Mouse (Mus musculus) embryo, embryonic 11 days (tissue): ENCODE results near the gene Txn2.

Source experiments
- DNase-seq: peaks from one replicate; pipeline ENCODE4 v3.0.0-alpha.2; 2015

Gene Txn2

GRCm38 (mm10) chr15:77933770-77934169, 5.0 kb upstream of the Txn2 start:
- DNase-seq, result peak; percentile 97

- DNase-seq, result no peak
These were observed 4.4 kb upstream of the Txn2 start for GRCm38 (mm10) chr15:77933222-77933621.

GRCm38 (mm10) chr15:77931689-77932016, 2.8 kb upstream of the Txn2 start:
- DNase-seq, result no peak

- DNase-seq, result no peak
These were observed 2.3 kb upstream of the Txn2 start for GRCm38 (mm10) chr15:77930986-77931688.

- no peak for DNase-seq
These were observed 998 bp upstream of the Txn2 start for GRCm38 (mm10) chr15:77929804-77930203.

- no peak for DNase-seq
These were observed 715 bp downstream of the Txn2 start for GRCm38 (mm10) chr15:77928091-77928490.

GRCm38 (mm10) chr15:77926921-77927320, 1.9 kb downstream of the Txn2 start:
- no peak for DNase-seq

GRCm38 (mm10) chr15:77925195-77925594, 3.6 kb downstream of the Txn2 start:
- DNase-seq, result no peak

- DNase-seq, result peak; percentile 22
These were observed 5.4 kb downstream of the Txn2 start for GRCm38 (mm10) chr15:77923267-77924035.

- DNase-seq, result no peak
These were observed 6.1 kb downstream of the Txn2 start for GRCm38 (mm10) chr15:77922710-77923109.

GRCm38 (mm10) chr15:77921636-77922035, 7.2 kb downstream of the Txn2 start:
- no peak for DNase-seq

- DNase-seq, result peak; percentile 28
These were observed 8.0 kb downstream of the Txn2 start for GRCm38 (mm10) chr15:77920511-77921462.

- DNase-seq, result no peak
These were observed 9.4 kb downstream of the Txn2 start for GRCm38 (mm10) chr15:77919441-77919840.

- peak; percentile 90 for DNase-seq
These were observed 11.8 kb downstream of the Txn2 start for GRCm38 (mm10) chr15:77916851-77917544.

GRCm38 (mm10) chr15:77915287-77915686, 13.5 kb downstream of the Txn2 start:
- DNase-seq, result no peak

GRCm38 (mm10) chr15:77914507-77914906, 14.3 kb downstream of the Txn2 start:
- DNase-seq, result no peak

- DNase-seq, result no peak
These were observed 15.8 kb downstream of the Txn2 start for GRCm38 (mm10) chr15:77913054-77913453.

GRCm38 (mm10) chr15:77912585-77912984, 16.2 kb downstream of the Txn2 start:
- DNase-seq, result no peak

GRCm38 (mm10) chr15:77912048-77912447, 16.8 kb downstream of the Txn2 start:
- no peak for DNase-seq

- no peak for DNase-seq
These were observed 17.7 kb downstream of the Txn2 start for GRCm38 (mm10) chr15:77911065-77911464.

- no peak for DNase-seq
These were observed 20.9 kb downstream of the Txn2 start for GRCm38 (mm10) chr15:77907646-77908518.

GRCm38 (mm10) chr15:77906545-77906944, 22.3 kb downstream of the Txn2 start:
- no peak for DNase-seq
